Mouse (Mus musculus) frontal cortex, postnatal 25 days (tissue): ENCODE results near the gene Btf3.
A peak's percentile ranks its signal among the peaks of the same experiment; 100 is the strongest.

ENCODE experiments used
- DNase-seq, 2 experiments: peaks; one replicate each; pipeline ENCODE4 v3.0.0; 2022; ENCODE audit warnings: low spot score in 2 of 2

Gene Btf3

GRCm38 (mm10) chr13:98316480-98317245 lies at the start of gene Btf3:
Gene Btf3 (minus strand): TSS chr13:98317006.
- DNase-seq: peak; percentile 87 to 91

- no peak for DNase-seq
These were observed 49.1 kb upstream of the Btf3 start for GRCm38 (mm10) chr13:98365766-98366421.

GRCm38 (mm10) chr13:98365081-98365480 lies 48.3 kb upstream of the Btf3 start:
- DNase-seq: no peak

GRCm38 (mm10) chr13:98363046-98363445 lies 46.2 kb upstream of the Btf3 start:
- no peak for DNase-seq

- no peak for DNase-seq
These were observed 44.4 kb upstream of the Btf3 start for GRCm38 (mm10) chr13:98361161-98361560.

- DNase-seq: no peak
These were observed 43.6 kb upstream of the Btf3 start for GRCm38 (mm10) chr13:98360391-98360790.

GRCm38 (mm10) chr13:98359337-98359736 lies 42.5 kb upstream of the Btf3 start:
- DNase-seq: no peak

- no peak for DNase-seq
These were observed 41.8 kb upstream of the Btf3 start for GRCm38 (mm10) chr13:98358424-98359181.

GRCm38 (mm10) chr13:98357433-98358423 lies 40.9 kb upstream of the Btf3 start:
- DNase-seq: no peak

- no peak for DNase-seq
These were observed 40.2 kb upstream of the Btf3 start for GRCm38 (mm10) chr13:98356973-98357425.

GRCm38 (mm10) chr13:98356176-98356972 lies 39.6 kb upstream of the Btf3 start:
- no peak for DNase-seq

- DNase-seq: no peak
These were observed 38.8 kb upstream of the Btf3 start for GRCm38 (mm10) chr13:98355559-98356111.

- DNase-seq: no peak
These were observed 38.2 kb upstream of the Btf3 start for GRCm38 (mm10) chr13:98354871-98355558.

- no peak for DNase-seq
These were observed 37.4 kb upstream of the Btf3 start, which contains the start of gene Foxd1 for GRCm38 (mm10) chr13:98354090-98354801. Gene Foxd1 (plus strand): TSS chr13:98354242.

GRCm38 (mm10) chr13:98353709-98354089 lies 36.9 kb upstream of the Btf3 start:
- DNase-seq: no peak

- DNase-seq: no peak
These were observed 35.7 kb upstream of the Btf3 start for GRCm38 (mm10) chr13:98352381-98352975.

- DNase-seq: no peak
These were observed 34.7 kb upstream of the Btf3 start for GRCm38 (mm10) chr13:98351527-98351926.

- DNase-seq: no peak
These were observed 32.7 kb upstream of the Btf3 start for GRCm38 (mm10) chr13:98349491-98349890.
